Mouse (Mus musculus) brain, embryonic 14.5 days (tissue): Measurements from ENCODE around the gene Hbq1b.
"Not testable (repeated sequence)": the region's sequence is repeated elsewhere in the genome, so short reads cannot be mapped to it uniquely, and the experiment has no call there.

Experiments
- CTCF ChIP-seq: fragments of 200-500 bp; IDR thresholded peaks from 2 replicates; pipeline ENCODE4 v1.5.1; 2012; ENCODE audit warnings: inconsistent platforms, mild to moderate bottlenecking, moderate library complexity, borderline replicate concordance; ENCODE audit not compliant: insufficient read depth, insufficient read length; ENCODE audit errors: extremely low read depth
- POLR2A ChIP-seq: fragments of 200-500 bp; IDR thresholded peaks from 2 replicates; pipeline ENCODE4 v1.6.1; 2012; ENCODE audit warnings: mild to moderate bottlenecking, inconsistent platforms, borderline replicate concordance; ENCODE audit not compliant: poor library complexity, insufficient read depth, insufficient read length, severe bottlenecking; ENCODE audit errors: extremely low read depth

GRCm38 (mm10) chr11:32293479-32293878 lies 6.7 kb downstream of the Hbq1b start:
- TF ChIP-seq CTCF, POLR2A: not testable (repeated sequence)
